Mouse (Mus musculus) c-Kit-positive CD71-positive TER-119-negative erythroid progenitor cells, embryonic 14.5 days (primary cell): Measurements from ENCODE around the gene Phgr1.

Source experiments
- DNase-seq: peaks from one replicate; pipeline ENCODE4 v3.0.0-alpha.2; 2013; ENCODE audit warnings: low read depth

Phgr1 gene

GRCm38 (mm10) chr2:118772158-118772874, at the start of gene Phgr1:
TSS of gene Phgr1 (plus strand) at chr2:118772769.
- no peak for DNase-seq

- no peak for DNase-seq
Measured at GRCm38 (mm10) chr2:118723693-118724486, 48.7 kb upstream of the Phgr1 start.

GRCm38 (mm10) chr2:118725511-118725910, 47.1 kb upstream of the Phgr1 start:
- no peak for DNase-seq

- DNase-seq = no peak
Measured at GRCm38 (mm10) chr2:118726873-118727272, 45.7 kb upstream of the Phgr1 start.

- DNase-seq = no peak
Measured at GRCm38 (mm10) chr2:118727911-118728310, 44.7 kb upstream of the Phgr1 start.

- no peak for DNase-seq
Measured at GRCm38 (mm10) chr2:118728337-118728736, 44.2 kb upstream of the Phgr1 start, which contains the start of gene Plcb2. TSS of gene Plcb2 (minus strand) at chr2:118728438.

- DNase-seq = no peak
Measured at GRCm38 (mm10) chr2:118729194-118729593, 43.4 kb upstream of the Phgr1 start.

GRCm38 (mm10) chr2:118729816-118730621, 42.5 kb upstream of the Phgr1 start:
- no peak for DNase-seq

- no peak for DNase-seq
Measured at GRCm38 (mm10) chr2:118730622-118730915, 42.0 kb upstream of the Phgr1 start.

- DNase-seq = no peak
Measured at GRCm38 (mm10) chr2:118731981-118732380, 40.6 kb upstream of the Phgr1 start.

- DNase-seq = no peak
Measured at GRCm38 (mm10) chr2:118733341-118733740, 39.2 kb upstream of the Phgr1 start.

GRCm38 (mm10) chr2:118740341-118740740, 32.2 kb upstream of the Phgr1 start:
- DNase-seq = no peak

GRCm38 (mm10) chr2:118741183-118741582, 31.4 kb upstream of the Phgr1 start:
- no peak for DNase-seq

GRCm38 (mm10) chr2:118743261-118743943, 29.2 kb upstream of the Phgr1 start:
- no peak for DNase-seq

GRCm38 (mm10) chr2:118744621-118745020, 27.9 kb upstream of the Phgr1 start:
- DNase-seq = no peak

GRCm38 (mm10) chr2:118745232-118745884, 27.2 kb upstream of the Phgr1 start, which contains the start of gene Inafm2:
TSS of gene Inafm2 (plus strand) at chr2:118745758.
- DNase-seq = peak; percentile 77

GRCm38 (mm10) chr2:118745915-118746901, 26.4 kb upstream of the Phgr1 start:
- no peak for DNase-seq

GRCm38 (mm10) chr2:118747301-118747960, 25.1 kb upstream of the Phgr1 start:
- no peak for DNase-seq

GRCm38 (mm10) chr2:118749341-118749884, 23.2 kb upstream of the Phgr1 start:
- no peak for DNase-seq
